Mouse (Mus musculus) CH12.LX (cell line): ENCODE results near the gene Hivep2. TPM values are rescaled to one million over a fixed set of nuclear protein-coding genes. Genes with fewer than 3 reads are reported as not detected.

Experiments
- DNase-seq: peaks from one replicate; pipeline ENCODE4 v3.0.0-alpha.2; 2013; ENCODE audit errors: extremely low read depth
- H3K27ac ChIP-seq: 2 replicates; pipeline ENCODE4 v1.5.1; 2012; ENCODE audit warnings: low read depth, mild to moderate bottlenecking, control low read depth, moderate library complexity; ENCODE audit not compliant: insufficient read depth
- H3K27me3 ChIP-seq: replicated peaks from 2 replicates; pipeline ENCODE3; 2012; ENCODE audit warnings: inconsistent platforms
- H3K36me3 ChIP-seq, 2 experiments: replicated peaks in 1 of 2; 2 replicates each; pipeline versions ENCODE3 to v1.6.1; 2012; ENCODE audit warnings: inconsistent platforms in 1 of 2, low read length in 1 of 2, mild to moderate bottlenecking in 1 of 2, mixed read lengths in 1 of 2, moderate library complexity in 1 of 2; ENCODE audit not compliant: control insufficient read depth in 1 of 2, insufficient read depth in 1 of 2
- H3K4me1 ChIP-seq, 2 experiments: 2 replicates each; pipeline ENCODE4 v1.6.1; 2012; ENCODE audit warnings: inconsistent platforms in 1 of 2, moderate library complexity in 1 of 2; ENCODE audit not compliant: insufficient read depth in 2 of 2, control insufficient read depth in 1 of 2
- H3K4me2 ChIP-seq: 2 replicates; pipeline ENCODE4 v1.6.1; 2012; ENCODE audit warnings: low read depth, mild to moderate bottlenecking, control low read depth; ENCODE audit not compliant: poor library complexity, insufficient read depth, severe bottlenecking
- H3K4me3 ChIP-seq, 3 experiments: fragments of 150-350 bp in 1 of 3; sonication (generic) in 1 of 3; replicated peaks in 1 of 3; 2 replicates each; pipeline versions ENCODE3 to v1.5.1; 2011 to 2012; ENCODE audit warnings: low read depth in 2 of 3, low read length in 2 of 3, mild to moderate bottlenecking in 2 of 3, moderate library complexity in 2 of 3, control low read depth in 1 of 3, improper control_type of control experiment in 1 of 3, inconsistent platforms in 1 of 3, mixed read lengths in 1 of 3; ENCODE audit not compliant: poor library complexity in 1 of 3
- H3K79me2 ChIP-seq: replicated peaks from 2 replicates; pipeline ENCODE4 v1.6.1; 2012; ENCODE audit warnings: mild to moderate bottlenecking, moderate library complexity; ENCODE audit not compliant: control insufficient read depth, poor library complexity, insufficient read depth, severe bottlenecking; ENCODE audit errors: extremely low read depth
- H3K9ac ChIP-seq: 2 replicates; pipeline ENCODE4 v1.6.1; 2012; ENCODE audit warnings: low read depth, mild to moderate bottlenecking, control low read depth, moderate library complexity; ENCODE audit not compliant: insufficient read depth
- H3K9me3 ChIP-seq: replicated peaks from 2 replicates; pipeline ENCODE3; 2012; ENCODE audit warnings: low read length, inconsistent platforms, mixed read lengths
- CHD2 ChIP-seq: IDR thresholded peaks from 2 replicates; pipeline ENCODE4 v1.6.1; 2011; ENCODE audit warnings: low read length, improper control_type of control experiment
- CTCF ChIP-seq, 2 experiments: IDR thresholded peaks in 1 of 2; conservative IDR thresholded peaks in 1 of 2; 2 replicates each; pipeline ENCODE4 v1.5.1; 2011 to 2012; ENCODE audit warnings: low read depth in 2 of 2, low read length in 2 of 2, improper control_type of control experiment in 1 of 2, inconsistent platforms in 1 of 2, mild to moderate bottlenecking in 1 of 2, moderate library complexity in 1 of 2
- E2F4 ChIP-seq: IDR thresholded peaks from 2 replicates; pipeline ENCODE4 v1.6.1; 2011; ENCODE audit warnings: low read depth, low read length, improper control_type of control experiment; ENCODE audit not compliant: insufficient replicate concordance
- ELF1 ChIP-seq: IDR thresholded peaks from 2 replicates; pipeline ENCODE4 v1.6.1; 2014; ENCODE audit warnings: low read depth, mild to moderate bottlenecking, inconsistent platforms, low read length, improper control_type of control experiment
- GABPA ChIP-seq: IDR thresholded peaks from 2 replicates; pipeline ENCODE4 v1.6.1; 2012; ENCODE audit warnings: low read depth, low read length, improper control_type of control experiment, inconsistent platforms; ENCODE audit not compliant: insufficient replicate concordance
- JUND ChIP-seq: conservative IDR thresholded peaks from 2 replicates; pipeline ENCODE4 v1.6.1; 2011; ENCODE audit warnings: low read depth, low read length, improper control_type of control experiment
- KAT2A ChIP-seq: IDR thresholded peaks from 2 replicates; pipeline ENCODE4 v1.6.1; 2012; ENCODE audit warnings: low read length, improper control_type of control experiment, inconsistent platforms; ENCODE audit not compliant: insufficient replicate concordance
- MAFK ChIP-seq: IDR thresholded peaks from 2 replicates; pipeline ENCODE4 v1.6.1; 2011; ENCODE audit warnings: low read length, improper control_type of control experiment; ENCODE audit not compliant: insufficient replicate concordance
- MAX ChIP-seq: IDR thresholded peaks from 2 replicates; pipeline ENCODE4 v1.6.1; 2011; ENCODE audit warnings: low read length, improper control_type of control experiment
- MEF2A ChIP-seq: IDR thresholded peaks from 2 replicates; pipeline ENCODE4 v1.6.1; 2014; ENCODE audit warnings: low read depth, mild to moderate bottlenecking, inconsistent platforms, low read length, improper control_type of control experiment, borderline replicate concordance
- MYC ChIP-seq: IDR thresholded peaks from 2 replicates; pipeline ENCODE4 v1.6.1; 2011; ENCODE audit warnings: low read depth, mild to moderate bottlenecking, improper control_type of control experiment, low read length
- NRF1 ChIP-seq: IDR thresholded peaks from 2 replicates; pipeline ENCODE4 v1.6.1; 2014; ENCODE audit warnings: low read depth, mild to moderate bottlenecking, inconsistent platforms, low read length, improper control_type of control experiment, moderate library complexity
- POLR2AphosphoS2 ChIP-seq: IDR thresholded peaks from 2 replicates; pipeline ENCODE4 v1.6.1; 2011; ENCODE audit warnings: low read depth, low read length, improper control_type of control experiment
- SIN3A ChIP-seq: IDR thresholded peaks from 2 replicates; pipeline ENCODE4 v1.6.1; 2012; ENCODE audit warnings: low read length, improper control_type of control experiment, inconsistent platforms
- SMC3 ChIP-seq: IDR thresholded peaks from 2 replicates; pipeline ENCODE4 v1.6.1; 2011; ENCODE audit warnings: low read depth, low read length, improper control_type of control experiment
- TBP ChIP-seq: conservative IDR thresholded peaks from 2 replicates; pipeline ENCODE4 v1.6.1; 2011; ENCODE audit warnings: low read depth, low read length, improper control_type of control experiment
- USF1 ChIP-seq: IDR thresholded peaks from 2 replicates; pipeline ENCODE4 v1.6.1; 2014; ENCODE audit warnings: low read depth, mild to moderate bottlenecking, inconsistent platforms, low read length, improper control_type of control experiment
- USF2 ChIP-seq: conservative IDR thresholded peaks from 2 replicates; pipeline ENCODE4 v1.6.1; 2011; ENCODE audit warnings: low read depth, low read length, improper control_type of control experiment
- ZC3H11A ChIP-seq: IDR thresholded peaks from 2 replicates; pipeline ENCODE4 v1.6.1; 2012; ENCODE audit warnings: low read depth, mild to moderate bottlenecking, inconsistent platforms, low read length, improper control_type of control experiment
- ZKSCAN1 ChIP-seq: IDR thresholded peaks from 2 replicates; pipeline ENCODE4 v1.6.1; 2012; ENCODE audit warnings: low read depth, inconsistent platforms, low read length, improper control_type of control experiment, borderline replicate concordance
- ZNF384 ChIP-seq: IDR thresholded peaks from 2 replicates; pipeline ENCODE4 v1.6.1; 2012; ENCODE audit warnings: low read depth, low read length, improper control_type of control experiment, inconsistent platforms
- dilution Hi-C: fragments of 300-500 bp; cut with MboI; formaldehyde crosslinking; loops from 2 replicates; pipeline ENCODE4 v1.14.3; 2020; ENCODE audit warnings: low sequenced_read_pairs; ENCODE audit not compliant: extremely low pct_unique_long_range_greater_than_20kb, extremely low pct_ligation_motif_present
- in situ Hi-C: fragments of 300-500 bp; cut with MboI; formaldehyde crosslinking; loops from 3 replicates; pipeline ENCODE4 v1.14.3; 2019; ENCODE audit warnings: low sequenced_read_pairs, low pct_ligation_motif_present, low pct_unique_long_range_greater_than_20kb, mixed read lengths
- polyA plus RNA-seq: library from polyadenylated mRNA; unstranded; fragments of >175 nt; gene quantifications from 2 replicates; pipeline ENCODE4 v1.2.1, GENCODE M21; 2012; ENCODE audit warnings: low read depth; ENCODE audit not compliant: insufficient read length
- total RNA-seq, 2 experiments: library from RNA; depleted of rRNA; stranded (reverse); fragments of 300-350 nt in 1 of 2; fragments of >200 nt in 1 of 2; gene quantifications; 2 replicates each; pipeline ENCODE4 v1.2.3; 2012 to 2014

Gene Hivep2
- total and polyA plus RNA-seq, 3 experiments, result 0.59 to 2.7 (median 1.4) TPM

GRCm38 (mm10) chr10:14060302-14060701, 94.4 kb downstream of the Hivep2 start:
- H3K9me3 ChIP-seq, result no peaks in the 10 kb centered on the region
- no peaks in the 10 kb centered on the region for H3K36me3 ChIP-seq
- no peaks in the 10 kb centered on the region for H3K27me3 ChIP-seq
- H3K4me2 ChIP-seq, result no peak overlapping the region
- TF ChIP-seq ZNF384 (no peak), NRF1 (no peak), USF1 (no peak), SMC3 (no peak), KAT2A (no peak), ZKSCAN1 (no peak), ELF1 (no peak), CTCF (conservative IDR thresholded peaks at IDR 0.05 in 1 of 2, IDR thresholded peaks at IDR 0.05 in 1 of 2; ENCODE audit: low read depth in 2 of 2, low read length in 2 of 2) (no peak), MAFK (no peak), SIN3A (no peak), MEF2A (no peak), JUND (no peak), POLR2AphosphoS2 (no peak), ZC3H11A (no peak), E2F4 (no peak), MYC (no peak), MAX (no peak), USF2 (no peak)
- no peaks in the 10 kb centered on the region for H3K79me2 ChIP-seq
- no peak overlapping the region for H3K27ac ChIP-seq
- DNase-seq, result no peak
- H3K4me3 ChIP-seq, result no peak overlapping the region
- peaks cover 29 to 55% of the 10 kb centered on the region in 2 experiments for H3K4me1 ChIP-seq
- in situ Hi-C loops (no loop called here), dilution Hi-C loops (no loop called here)
- H3K9ac ChIP-seq, result no peak overlapping the region

GRCm38 (mm10) chr10:14063226-14063625, 97.4 kb downstream of the Hivep2 start:
- no peak for DNase-seq
- Histone ChIP-seq H3K79me2 (no peaks in the 10 kb centered on the region), H3K4me1 (peaks cover 18 to 26% of the 10 kb centered on the region in 2 experiments), H3K36me3 (no peaks in the 10 kb centered on the region), H3K9ac (no peak overlapping the region), H3K27ac (no peak overlapping the region), H3K4me2 (no peak overlapping the region), H3K4me3 (no peak overlapping the region), H3K27me3 (no peaks in the 10 kb centered on the region), H3K9me3 (no peaks in the 10 kb centered on the region)
- in situ Hi-C loops (no loop called here), dilution Hi-C loops (no loop called here)
- TF ChIP-seq TBP (no peak), GABPA (no peak), CHD2 (no peak)
